Mouse (Mus musculus) CH12.LX (cell line): ENCODE measurements around the gene Ugt2b5.

Experiments
- BHLHE40 ChIP-seq: IDR thresholded peaks from 2 replicates; pipeline ENCODE4 v1.6.1; 2011; ENCODE audit warnings: mild to moderate bottlenecking, low read depth, low read length, improper control_type of control experiment
- CHD2 ChIP-seq: IDR thresholded peaks from 2 replicates; pipeline ENCODE4 v1.6.1; 2011; ENCODE audit warnings: low read length, improper control_type of control experiment
- EP300 ChIP-seq: IDR thresholded peaks from 2 replicates; pipeline ENCODE4 v1.6.1; 2011; ENCODE audit warnings: low read length, improper control_type of control experiment
- HCFC1 ChIP-seq: IDR thresholded peaks from 2 replicates; pipeline ENCODE4 v1.6.1; 2012; ENCODE audit warnings: low read depth, mild to moderate bottlenecking, inconsistent platforms, low read length, improper control_type of control experiment
- RCOR1 ChIP-seq: conservative IDR thresholded peaks from 2 replicates; pipeline ENCODE4 v1.6.1; 2012; ENCODE audit warnings: low read depth, mild to moderate bottlenecking, inconsistent platforms, low read length, improper control_type of control experiment
- ZC3H11A ChIP-seq: IDR thresholded peaks from 2 replicates; pipeline ENCODE4 v1.6.1; 2012; ENCODE audit warnings: low read depth, mild to moderate bottlenecking, inconsistent platforms, low read length, improper control_type of control experiment
- ZNF384 ChIP-seq: IDR thresholded peaks from 2 replicates; pipeline ENCODE4 v1.6.1; 2012; ENCODE audit warnings: low read depth, low read length, improper control_type of control experiment, inconsistent platforms

DNA sequence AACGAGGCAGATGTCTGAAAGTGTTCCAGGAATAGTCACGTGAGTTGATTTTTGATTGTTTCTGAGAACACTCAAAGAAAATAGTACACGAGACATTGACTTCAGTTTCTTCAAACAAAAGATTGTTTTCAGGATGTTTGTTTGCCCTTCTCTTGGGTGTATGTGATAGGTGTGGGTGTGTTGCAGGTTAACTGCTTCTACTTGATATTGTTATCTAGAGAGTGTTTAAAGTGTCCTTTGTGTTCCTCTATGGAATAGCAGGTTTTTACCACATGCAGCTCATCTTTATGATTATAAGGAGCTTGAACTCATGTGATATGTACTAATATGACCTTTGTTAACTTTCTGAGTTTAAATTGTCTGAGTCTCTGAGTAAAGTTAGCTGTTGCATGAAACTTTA, 53.8 kb downstream of the Ugt2b5 start:
- TF ChIP-seq RCOR1 (no peak), CHD2 (no peak), ZC3H11A (no peak), BHLHE40 (no peak), EP300 (no peak), HCFC1 (no peak), ZNF384 (no peak)
